Mouse (Mus musculus): ENCODE data around the gene Efna5. TPM values are rescaled to one million over a fixed set of nuclear protein-coding genes. Genes with fewer than 3 reads are reported as not detected.

Gene Efna5
- polyA plus RNA-seq, 1 experiment from 2014 or later: 81.4 TPM

DNA sequence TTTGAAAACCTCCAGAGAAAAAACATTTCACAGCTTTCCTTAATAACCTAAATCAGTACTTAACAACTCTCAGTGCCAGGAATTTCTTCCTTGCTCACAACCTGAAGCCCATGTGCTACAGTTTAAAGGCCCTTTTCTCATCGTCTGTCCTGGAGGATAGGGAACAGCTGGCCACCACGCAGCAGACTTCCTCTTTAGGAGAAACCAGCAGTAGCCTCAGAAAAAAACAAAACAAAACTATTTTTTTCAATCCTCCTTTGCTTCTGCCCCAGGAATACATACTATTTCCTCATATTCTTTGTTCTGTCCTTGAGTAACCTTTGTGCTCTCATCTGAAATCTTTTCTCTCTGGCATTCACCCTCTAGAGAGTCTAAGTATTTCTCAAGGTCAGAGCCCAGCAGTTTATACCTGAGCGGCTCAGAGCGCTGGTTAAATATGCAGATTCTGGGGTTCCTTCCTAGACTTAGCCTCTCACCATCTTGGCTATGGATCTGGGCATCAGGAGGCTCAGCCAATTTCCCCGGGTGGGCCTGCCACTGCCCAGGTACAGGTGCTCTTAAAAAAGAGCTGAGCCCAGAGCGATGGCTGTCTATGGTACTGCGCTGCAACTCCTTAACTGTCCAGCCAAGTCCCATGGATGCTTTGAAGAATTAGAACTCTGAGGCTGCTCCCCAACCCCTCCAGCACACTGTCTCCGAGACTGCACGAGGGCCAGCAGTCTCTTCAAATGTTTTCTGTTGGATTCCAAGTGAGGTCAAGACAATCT lies 306.4 kb downstream of the Efna5 start:
- Histone ChIP-seq H3K36me3 (no peaks in the 10 kb centered on the region), H3K27me3 (no peaks in the 10 kb centered on the region), H3K9me3 (no peaks in the 10 kb centered on the region), H3K4me3 (replicated peaks) (no peak overlapping the region), H3K9ac (replicated peaks) (no peak overlapping the region), H3K4me2 (replicated peaks) (no peak overlapping the region), H3K4me1 (replicated peaks) (no peaks in the 10 kb centered on the region), H3K27ac (no peak overlapping the region)
- ATAC-seq: no peak
- 80% methylated on average over 9 of the region's 9 CpGs for WGBS

DNA sequence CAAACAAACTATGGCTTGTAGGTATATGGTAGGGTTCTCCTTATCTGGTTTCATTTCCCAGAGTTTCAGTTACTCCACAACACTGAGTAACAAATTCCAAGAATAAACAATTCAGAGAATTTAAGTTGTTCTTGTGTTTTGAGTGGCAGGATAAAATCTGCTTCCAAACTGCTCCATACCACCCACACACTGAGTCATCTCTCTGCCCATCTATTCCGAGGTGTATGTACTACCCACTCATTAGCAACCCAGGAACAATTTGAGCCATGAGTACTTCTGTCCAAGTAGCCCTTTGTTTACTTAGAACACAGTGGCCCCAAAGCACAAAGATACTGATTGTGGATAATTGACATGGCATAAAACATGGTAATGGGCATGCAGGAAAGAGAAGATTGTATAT lies 311.0 kb downstream of the Efna5 start:
- 94% methylated on average over 1 of the region's 1 CpGs for WGBS
- no peak overlapping the region for H3K9ac ChIP-seq (replicated peaks)
- no peaks in the 10 kb centered on the region for H3K27me3 ChIP-seq

DNA sequence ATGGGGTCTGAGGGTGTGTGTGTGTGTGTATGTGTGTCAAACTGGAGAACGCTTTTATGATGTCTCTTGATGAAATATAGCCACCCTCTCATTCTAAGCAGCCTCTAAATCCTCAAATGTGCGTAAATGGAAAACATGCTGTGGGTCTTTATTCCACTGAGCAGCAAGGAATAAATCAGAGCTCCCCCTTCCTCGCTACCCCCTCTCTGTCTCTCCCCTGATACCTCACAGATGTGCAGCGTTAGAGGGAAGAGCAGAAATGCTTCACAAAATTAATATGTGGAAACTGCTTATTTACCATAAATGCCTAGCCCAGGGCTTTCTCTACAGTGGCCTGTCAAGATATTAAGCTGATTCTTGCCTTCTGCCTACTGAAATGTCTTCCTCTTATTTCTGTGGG lies 313.1 kb downstream of the Efna5 start:
- Histone ChIP-seq H3K4me3 (replicated peaks) (no peak overlapping the region), H3K9ac (replicated peaks) (no peak overlapping the region), H3K27me3 (no peaks in the 10 kb centered on the region), H3K9me3 (no peaks in the 10 kb centered on the region), H3K4me2 (replicated peaks) (no peak overlapping the region), H3K27ac (no peak overlapping the region), H3K36me3 (no peaks in the 10 kb centered on the region), H3K4me1 (replicated peaks) (no peaks in the 10 kb centered on the region)
- 65% methylated on average over 4 of the region's 4 CpGs for WGBS
- no peak for ATAC-seq

More for the DNA sequence above, 311.0 kb downstream of the Efna5 start:
- Histone ChIP-seq H3K9me3 (no peaks in the 10 kb centered on the region), H3K4me3 (replicated peaks) (no peak overlapping the region), H3K36me3 (no peaks in the 10 kb centered on the region), H3K27ac (no peak overlapping the region), H3K4me2 (replicated peaks) (no peak overlapping the region), H3K4me1 (replicated peaks) (no peaks in the 10 kb centered on the region)
- no peak for ATAC-seq

DNA sequence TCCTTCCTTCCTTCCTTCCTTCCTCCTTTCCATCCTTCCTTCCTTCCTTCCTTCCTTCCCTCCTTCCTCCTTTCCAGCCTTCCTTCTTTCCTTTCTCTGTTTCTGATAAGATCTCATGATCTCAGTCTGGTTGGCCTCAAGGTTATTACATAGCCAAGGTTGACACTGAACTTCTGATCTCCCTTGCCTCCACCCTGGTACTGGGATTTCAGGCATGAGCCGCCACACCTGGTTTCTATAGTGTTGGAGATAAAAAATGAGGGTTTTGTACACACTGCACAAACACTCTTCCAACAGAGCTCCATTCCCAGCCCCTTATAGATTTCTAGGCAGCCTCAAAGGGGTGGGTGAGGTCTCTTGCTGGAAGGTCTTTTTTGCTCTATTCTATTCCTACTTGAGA lies 315.5 kb downstream of the Efna5 start:
- WGBS: 93% methylated on average over 1 of the region's 1 CpGs
- Histone ChIP-seq H3K9me3 (no peaks in the 10 kb centered on the region), H3K4me3 (replicated peaks) (no peak overlapping the region), H3K36me3 (no peaks in the 10 kb centered on the region), H3K27me3 (no peaks in the 10 kb centered on the region), H3K9ac (replicated peaks) (no peak overlapping the region), H3K4me1 (replicated peaks) (no peaks in the 10 kb centered on the region), H3K27ac (no peak overlapping the region), H3K4me2 (replicated peaks) (no peak overlapping the region)
- ATAC-seq: no peak

DNA sequence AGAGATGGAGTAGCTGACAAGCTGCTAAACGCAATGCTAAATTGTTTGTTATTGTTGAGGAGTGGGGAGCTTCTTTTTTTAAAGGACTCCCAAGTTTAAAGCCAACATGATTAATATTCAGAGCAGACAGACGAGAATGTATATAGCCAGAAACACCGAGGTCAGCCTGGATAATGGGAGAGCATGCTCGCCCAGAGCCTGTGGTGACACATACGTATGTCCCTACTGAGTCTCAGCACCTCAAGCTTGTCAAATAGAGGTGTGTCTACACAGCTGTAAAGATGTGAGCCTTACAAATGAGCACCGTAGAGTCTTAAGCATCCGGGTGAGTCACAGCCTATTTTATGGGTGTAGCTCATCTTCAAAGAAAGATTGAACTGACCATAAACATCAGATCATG lies 318.7 kb downstream of the Efna5 start:
- WGBS: 87% methylated on average over 7 of the region's 7 CpGs
- Histone ChIP-seq H3K9me3 (no peaks in the 10 kb centered on the region), H3K36me3 (no peaks in the 10 kb centered on the region), H3K27me3 (no peaks in the 10 kb centered on the region), H3K9ac (replicated peaks) (no peak overlapping the region), H3K4me1 (replicated peaks) (no peaks in the 10 kb centered on the region), H3K4me3 (replicated peaks) (no peak overlapping the region), H3K4me2 (replicated peaks) (no peak overlapping the region), H3K27ac (no peak overlapping the region)
- no peak for ATAC-seq

DNA sequence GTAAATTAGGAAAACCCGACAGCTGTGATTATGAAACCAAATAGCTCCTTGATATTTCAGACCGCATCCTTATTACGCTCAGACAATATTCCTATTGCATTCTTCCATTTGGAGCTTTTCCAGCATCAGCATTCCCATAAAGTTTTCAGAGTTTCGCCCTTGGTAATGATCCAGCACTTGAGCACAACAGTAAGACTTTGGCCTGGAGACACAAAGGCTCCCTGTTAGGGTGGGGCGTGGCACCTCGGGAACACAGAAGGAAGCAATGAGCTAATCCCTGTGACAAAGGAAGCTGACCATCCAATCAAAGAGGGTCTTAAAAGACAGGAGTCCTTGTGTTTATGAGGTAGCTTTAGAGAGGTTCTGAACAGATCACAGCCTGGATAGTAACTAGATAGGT lies 323.9 kb downstream of the Efna5 start:
- Histone ChIP-seq H3K4me3 (replicated peaks) (no peak overlapping the region), H3K4me1 (replicated peaks) (no peaks in the 10 kb centered on the region), H3K9ac (replicated peaks) (no peak overlapping the region), H3K27me3 (no peaks in the 10 kb centered on the region), H3K27ac (no peak overlapping the region), H3K9me3 (no peaks in the 10 kb centered on the region), H3K36me3 (no peaks in the 10 kb centered on the region), H3K4me2 (replicated peaks) (no peak overlapping the region)
- 52% methylated on average over 6 of the region's 6 CpGs for WGBS
- no peak for ATAC-seq

Data from midbrain, embryonic 13.5 days (tissue).